Comparison of ENCODE assay signal across 8 mouse cellular contexts in genomic region chr8:122569329-122569728, GRCm38 (mm10). TPM values are rescaled to one million over a fixed set of nuclear protein-coding genes. Genes with fewer than 3 reads are reported as not detected.
DNase-seq lines count a peak whose midpoint lies in the region; ATAC-seq and TF ChIP-seq lines count a peak whose summit lies in the region.

No protein-coding gene starts in this region.

- no peak for TF ChIP-seq CTCF in midbrain, postnatal 0 days (IDR thresholded peaks at IDR 0.05)
- no peak for TF ChIP-seq CTCF in small intestine, adult 2 months (IDR thresholded peaks at IDR 0.05; ENCODE audit: extremely low read depth, insufficient read length, insufficient replicate concordance, low read depth, low read length)

- H3K4me3 ChIP-seq in midbrain, embryonic 10.5 days = peak overlapping the region; percentile 95
- no peak overlapping the region for H3K4me3 ChIP-seq in midbrain, postnatal 0 days (ENCODE audit: low read depth, low read length)
- H3K4me3 ChIP-seq in limb, embryonic 11.5 days (ENCODE audit: low read depth, low read length) = peak overlapping the region; percentile 83
- peak overlapping the region; percentile 47 for H3K4me3 ChIP-seq in small intestine, adult 2 months (ENCODE audit: low read depth, low read length)

- H3K4me2 ChIP-seq in midbrain, postnatal 0 days (ENCODE audit: low read depth, low read length, poor library complexity, severe bottlenecking) = no peak overlapping the region
- H3K4me2 ChIP-seq in limb, embryonic 11.5 days (ENCODE audit: low read depth, severe bottlenecking) = peak overlapping the region; percentile 87

- H3K27me3 ChIP-seq in midbrain, embryonic 10.5 days (ENCODE audit: low read depth, poor library complexity, severe bottlenecking) = no peaks in the 10 kb centered on the region
- H3K27me3 ChIP-seq in midbrain, postnatal 0 days (ENCODE audit: insufficient read depth, low read length) = no peaks in the 10 kb centered on the region
- no peaks in the 10 kb centered on the region for H3K27me3 ChIP-seq in limb, embryonic 11.5 days (ENCODE audit: control insufficient read depth, insufficient read depth, low read length)
- H3K27me3 ChIP-seq in small intestine, adult 2 months (ENCODE audit: control insufficient read depth, insufficient read depth, low read length) = no peaks in the 10 kb centered on the region

- H3K9ac ChIP-seq in midbrain, postnatal 0 days (replicated peaks; ENCODE audit: low read length, poor library complexity, severe bottlenecking) = no peak overlapping the region
- H3K9ac ChIP-seq in limb, embryonic 11.5 days (ENCODE audit: low read length) = peak overlapping the region; percentile 86

- peaks cover 59% of the 10 kb centered on the region for H3K36me3 ChIP-seq in midbrain, embryonic 10.5 days
- 0 out of 2 replicates have a peak, but pooled peaks cover 5% of the 10 kb centered on the region for H3K36me3 ChIP-seq in midbrain, postnatal 0 days (ENCODE audit: insufficient read depth, low read length)
- H3K36me3 ChIP-seq in limb, embryonic 11.5 days (ENCODE audit: control insufficient read depth, insufficient read depth, low read length) = peaks cover 33% of the 10 kb centered on the region
- peaks cover 20% of the 10 kb centered on the region for H3K36me3 ChIP-seq in small intestine, adult 2 months (ENCODE audit: control insufficient read depth, insufficient read depth, low read length)

- peaks cover 74% of the 10 kb centered on the region for H3K4me1 ChIP-seq in midbrain, embryonic 10.5 days
- peaks cover 15% of the 10 kb centered on the region for H3K4me1 ChIP-seq in midbrain, postnatal 0 days (ENCODE audit: insufficient read depth, low read length)
- peaks cover 14% of the 10 kb centered on the region for H3K4me1 ChIP-seq in limb, embryonic 11.5 days (ENCODE audit: control insufficient read depth, insufficient read depth, low read length)
- peaks cover 30% of the 10 kb centered on the region for H3K4me1 ChIP-seq in small intestine, adult 2 months (ENCODE audit: control insufficient read depth, insufficient read depth, insufficient read length, low read length)

- 75% methylated on average over 9 of the region's 9 CpGs for WGBS in midbrain, embryonic 10.5 days
- WGBS in midbrain, postnatal 0 days = 76% methylated on average over 9 of the region's 9 CpGs
- WGBS in limb, embryonic 11.5 days = 81% methylated on average over 9 of the region's 9 CpGs
- WGBS in small intestine, adult 2 months = 55% methylated on average over 9 of the region's 9 CpGs

- TF ChIP-seq POLR2A in small intestine, adult 2 months (IDR thresholded peaks at IDR 0.05; ENCODE audit: low read depth, low read length) = no peak

- H3K27ac ChIP-seq in midbrain, embryonic 10.5 days (replicated peaks) = peak overlapping the region; percentile 97
- H3K27ac ChIP-seq in midbrain, postnatal 0 days (ENCODE audit: low read depth, low read length) = no peak overlapping the region
- H3K27ac ChIP-seq in limb, embryonic 11.5 days (replicated peaks; ENCODE audit: low read depth, low read length) = no peak overlapping the region
- no peak overlapping the region for H3K27ac ChIP-seq in small intestine, adult 2 months (ENCODE audit: insufficient read depth, low read depth, low read length)

- DNase-seq in midbrain, embryonic 10.5 days (ENCODE audit: low spot score) = no peak
- no peak for DNase-seq in midbrain, postnatal 0 days (ENCODE audit: low spot score)
- no peak for DNase-seq in limb, embryonic 11.5 days (ENCODE audit: low spot score)
- DNase-seq in spleen, postnatal 36 days (ENCODE audit: low spot score in 2 of 2) = no peak
- no peak for DNase-seq in adrenal gland, adult 8-10 months
- no peak for DNase-seq in urinary bladder, postnatal 10 days (ENCODE audit: low spot score)

- no peak for ATAC-seq in midbrain, postnatal 0 days (ENCODE audit: low FRiP score)
- 0 out of 2 replicates have a peak, but pooled peaks have one; percentile 14 for ATAC-seq in erythroblast, adult 5-6 weeks (replicated peaks; ENCODE audit: low FRiP score, poor library complexity, severe bottlenecking)
- no peak for ATAC-seq in limb, embryonic 11.5 days (ENCODE audit: insufficient number of reproducible peaks, low FRiP score, low TSS enrichment, low read depth)

- H3K9me3 ChIP-seq in midbrain, embryonic 10.5 days (replicated peaks) = no peaks in the 10 kb centered on the region
- H3K9me3 ChIP-seq in midbrain, postnatal 0 days (ENCODE audit: low read length) = no peaks in the 10 kb centered on the region
- H3K9me3 ChIP-seq in limb, embryonic 11.5 days (ENCODE audit: control insufficient read depth, low read length) = no peaks in the 10 kb centered on the region

RNA-seq across cellular contexts. Expression of gene Cdt1, which starts 1.5 kb away (rescaled TPM):
- polyA plus RNA-seq in midbrain, embryonic 10.5 days (2016; fragmentation: Nextera tagmentation; extraction: Ambion mirVana) = 63.2 and 70.9 TPM in 2 replicates
- 9.2 and 15.6 TPM in 2 replicates for total RNA-seq in midbrain, postnatal 0 days (2014; rRNA removed)
- polyA plus RNA-seq in midbrain, postnatal 0 days (2015; fragmentation: Nextera tagmentation; extraction: Ambion mirVana) = 6.4 TPM in 2 replicates
- 16.1 and 24.2 TPM in 2 replicates for total RNA-seq in erythroblast, adult 5-6 weeks (2015; ENCODE audit: low replicate concordance)
- 38.2 and 47.5 TPM in 2 replicates for total RNA-seq in erythroblast, adult 5-6 weeks (2017; ENCODE audit: low replicate concordance)
- polyA plus RNA-seq in limb, embryonic 11.5 days (2014; fragmentation: Nextera tagmentation; extraction: Ambion mirVana) = 46.4 and 51.7 TPM in 2 replicates
- 26.8 and 64.8 TPM in 2 replicates for polyA plus RNA-seq in small intestine, adult 2 months (2012; rRNA removed)
- 1 to 10 TPM; 4.8 to 9.9 (median 8.2) TPM for total RNA-seq in adrenal gland, adult 8-10 months (2022)

RNA-seq across cellular contexts. Expression of gene Aprt, which starts 7.4 kb away (rescaled TPM):
- 241 and 278 TPM in 2 replicates for polyA plus RNA-seq in midbrain, embryonic 10.5 days (2016; fragmentation: Nextera tagmentation; extraction: Ambion mirVana)
- 83.9 and 97.2 TPM in 2 replicates for total RNA-seq in midbrain, postnatal 0 days (2014; rRNA removed)
- polyA plus RNA-seq in midbrain, postnatal 0 days (2015; fragmentation: Nextera tagmentation; extraction: Ambion mirVana) = 157 and 170 TPM in 2 replicates
- 77.1 and 85.7 TPM in 2 replicates for total RNA-seq in erythroblast, adult 5-6 weeks (2015; ENCODE audit: low replicate concordance)
- total RNA-seq in erythroblast, adult 5-6 weeks (2017; ENCODE audit: low replicate concordance) = 20.6 and 30.2 TPM in 2 replicates
- polyA plus RNA-seq in limb, embryonic 11.5 days (2014; fragmentation: Nextera tagmentation; extraction: Ambion mirVana) = 271 and 284 TPM in 2 replicates
- 327 and 537 TPM in 2 replicates for polyA plus RNA-seq in small intestine, adult 2 months (2012; rRNA removed)
- 100 to 1,000 TPM in 3 of 4 experiments, 10 to 100 TPM in 1; 83.4 to 110 (median 106) TPM for total RNA-seq in adrenal gland, adult 8-10 months (2022)

RNA-seq across cellular contexts. Expression of gene Piezo1, which starts 18.2 kb away (rescaled TPM):
- polyA plus RNA-seq in midbrain, embryonic 10.5 days (2016; fragmentation: Nextera tagmentation; extraction: Ambion mirVana) = 5.8 and 8.2 TPM in 2 replicates
- 10.8 and 14.2 TPM in 2 replicates for total RNA-seq in midbrain, postnatal 0 days (2014; rRNA removed)
- polyA plus RNA-seq in midbrain, postnatal 0 days (2015; fragmentation: Nextera tagmentation; extraction: Ambion mirVana) = 1.3 and 1.8 TPM in 2 replicates
- 12.1 and 17.1 TPM in 2 replicates for total RNA-seq in erythroblast, adult 5-6 weeks (2015; ENCODE audit: low replicate concordance)
- total RNA-seq in erythroblast, adult 5-6 weeks (2017; ENCODE audit: low replicate concordance) = 14.7 and 23.0 TPM in 2 replicates
- polyA plus RNA-seq in limb, embryonic 11.5 days (2014; fragmentation: Nextera tagmentation; extraction: Ambion mirVana) = 6.2 and 7.2 TPM in 2 replicates
- polyA plus RNA-seq in small intestine, adult 2 months (2012; rRNA removed) = 29.5 and 36.4 TPM in 2 replicates
- 10 to 100 TPM; 13.8 to 25.2 (median 18.5) TPM for total RNA-seq in adrenal gland, adult 8-10 months (2022)

RNA-seq across cellular contexts. Expression of gene Galns, which starts 41.9 kb away (rescaled TPM):
- polyA plus RNA-seq in midbrain, embryonic 10.5 days (2016; fragmentation: Nextera tagmentation; extraction: Ambion mirVana) = 6.6 and 7.7 TPM in 2 replicates
- 12.1 and 14.6 TPM in 2 replicates for total RNA-seq in midbrain, postnatal 0 days (2014; rRNA removed)
- polyA plus RNA-seq in midbrain, postnatal 0 days (2015; fragmentation: Nextera tagmentation; extraction: Ambion mirVana) = 10.9 and 12.7 TPM in 2 replicates
- 8.6 and 23.2 TPM in 2 replicates for total RNA-seq in erythroblast, adult 5-6 weeks (2015; ENCODE audit: low replicate concordance)
- total RNA-seq in erythroblast, adult 5-6 weeks (2017; ENCODE audit: low replicate concordance) = 8.6 and 15.5 TPM in 2 replicates
- polyA plus RNA-seq in limb, embryonic 11.5 days (2014; fragmentation: Nextera tagmentation; extraction: Ambion mirVana) = 5.2 and 5.5 TPM in 2 replicates
- 9.7 and 20.4 TPM in 2 replicates for polyA plus RNA-seq in small intestine, adult 2 months (2012; rRNA removed)
- total RNA-seq in adrenal gland, adult 8-10 months (2022) = 10 to 100 TPM in 2 of 4 experiments, 1 to 10 TPM in 2; 6.4 to 11.6 (median 9.1) TPM

RNA-seq across cellular contexts. Expression of gene Trappc2l, which starts 42.1 kb away (rescaled TPM):
- 51.0 and 61.2 TPM in 2 replicates for polyA plus RNA-seq in midbrain, embryonic 10.5 days (2016; fragmentation: Nextera tagmentation; extraction: Ambion mirVana)
- total RNA-seq in midbrain, postnatal 0 days (2014; rRNA removed) = 14.1 and 23.2 TPM in 2 replicates
- polyA plus RNA-seq in midbrain, postnatal 0 days (2015; fragmentation: Nextera tagmentation; extraction: Ambion mirVana) = 135 and 138 TPM in 2 replicates
- total RNA-seq in erythroblast, adult 5-6 weeks (2015; ENCODE audit: low replicate concordance) = 17.7 and 26.8 TPM in 2 replicates
- total RNA-seq in erythroblast, adult 5-6 weeks (2017; ENCODE audit: low replicate concordance) = 9.1 and 10.2 TPM in 2 replicates
- 45.0 and 45.4 TPM in 2 replicates for polyA plus RNA-seq in limb, embryonic 11.5 days (2014; fragmentation: Nextera tagmentation; extraction: Ambion mirVana)
- polyA plus RNA-seq in small intestine, adult 2 months (2012; rRNA removed) = 59.9 and 161 TPM in 2 replicates
- 10 to 100 TPM; 61.7 to 64.9 (median 62.9) TPM for total RNA-seq in adrenal gland, adult 8-10 months (2022)
